Mouse (Mus musculus): ENCODE results near the gene Bcas1.

GRCm38 (mm10) chr2:170307589-170308021 lies 120.0 kb downstream of the Bcas1 start:
- TF ChIP-seq CTCF (IDR thresholded peaks at IDR 0.05; ENCODE audit: borderline replicate concordance, control insufficient read depth, extremely low read depth, insufficient read depth, low read length, poor library complexity) (no peak), POLR2A (IDR thresholded peaks at IDR 0.05; ENCODE audit: control insufficient read depth, extremely low read depth, insufficient read depth, low read length, poor library complexity) (no peak)

All from thymus, adult 2 months (tissue).